Mouse (Mus musculus): ENCODE data around the gene Slc9a3.
A peak's percentile ranks its signal among the peaks of the same experiment; 100 is the strongest.

The Slc9a3 gene

DNA sequence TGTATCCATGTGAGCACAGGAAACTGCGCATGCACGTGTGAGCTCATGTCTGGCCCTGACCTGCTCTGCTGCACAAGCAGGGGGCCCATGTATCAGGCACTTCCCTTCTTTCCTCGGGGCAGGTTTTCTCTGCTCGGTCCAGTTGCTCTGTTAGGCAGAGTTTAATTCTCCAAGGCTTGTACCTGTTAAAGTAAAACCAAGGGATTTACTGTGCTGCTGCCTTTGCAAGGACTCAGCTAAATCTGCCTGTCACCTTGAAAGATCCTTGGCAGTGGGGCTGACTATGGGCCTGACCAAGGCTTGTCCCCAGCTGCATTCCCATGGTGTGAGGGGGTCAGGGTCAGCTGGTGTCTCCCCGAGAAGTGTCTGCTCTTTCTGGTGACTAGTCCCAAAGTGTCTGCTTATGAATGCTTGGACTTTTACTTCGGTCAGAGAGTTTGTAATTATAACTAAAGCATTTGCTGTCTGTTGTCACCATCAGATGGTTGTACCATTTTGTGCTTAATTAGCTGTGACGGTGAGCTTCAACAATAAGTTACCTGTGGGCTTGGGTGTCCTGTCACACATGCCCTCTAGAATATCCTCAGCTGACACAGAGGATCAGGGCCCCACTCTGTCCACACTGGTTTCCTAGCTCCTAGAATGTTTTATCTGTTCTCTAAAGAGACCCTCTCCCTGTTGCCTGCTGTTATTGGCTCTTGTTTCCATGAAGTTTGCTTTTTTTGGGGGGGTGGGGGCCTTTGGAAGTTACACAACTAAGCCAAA lies 23.0 kb downstream of the Slc9a3 start:
- peak in 1 of 2 experiments; percentile 67 for DNase-seq (ENCODE audit: inconsistent age in 2 of 2, low spot score in 1 of 2)

DNA sequence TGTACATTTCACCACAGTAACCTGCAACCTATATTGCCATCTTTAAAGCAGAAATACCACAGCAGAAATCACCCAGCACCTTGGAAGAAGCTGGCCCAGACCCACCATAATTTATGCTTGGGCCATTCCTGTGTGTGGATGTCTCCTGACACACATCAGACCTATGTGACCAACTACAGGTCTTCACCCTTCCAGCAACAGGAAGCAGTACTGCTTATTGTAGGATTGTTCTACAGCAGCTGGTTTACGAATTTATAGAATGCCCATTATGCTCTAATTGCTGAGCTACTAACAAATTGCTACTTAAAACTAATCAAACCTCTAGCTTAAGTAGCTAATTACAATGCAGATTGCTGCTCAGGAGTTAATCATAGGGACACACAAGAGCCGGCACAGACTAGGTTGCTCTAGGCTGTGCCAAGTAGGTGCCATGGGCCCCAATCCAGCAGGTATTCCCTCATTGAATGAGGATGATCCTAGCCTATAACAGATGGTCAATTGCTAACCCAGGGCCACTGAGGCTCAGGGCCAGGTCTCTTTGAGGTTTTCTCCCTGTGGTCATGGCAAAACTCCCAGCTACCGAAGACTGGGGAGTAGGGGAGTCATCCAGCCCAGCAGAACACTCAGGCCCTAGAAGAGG lies 24.8 kb downstream of the Slc9a3 start:
- no peak for DNase-seq (ENCODE audit: inconsistent age in 2 of 2, low spot score in 1 of 2)

DNA sequence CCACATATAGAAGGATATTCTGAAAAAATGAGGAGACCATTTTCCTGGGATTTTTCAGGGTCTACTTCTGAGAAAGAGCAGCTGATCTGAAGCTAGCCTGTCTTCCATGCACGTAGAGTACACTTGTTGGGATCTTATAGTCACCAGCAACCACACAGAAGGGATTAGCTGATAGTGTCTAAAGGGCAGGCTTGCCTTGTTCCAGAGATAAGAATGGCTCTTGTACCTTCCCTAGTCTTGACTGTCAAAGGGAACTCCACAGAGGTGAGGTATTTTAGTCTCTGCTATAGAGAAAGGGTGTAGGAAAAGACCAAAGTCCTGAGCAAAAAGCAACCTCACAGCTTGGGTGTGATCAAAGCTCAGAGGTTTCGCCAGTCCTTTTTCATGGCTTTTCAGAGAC lies 26.1 kb downstream of the Slc9a3 start:
- no peak for DNase-seq (ENCODE audit: inconsistent age in 2 of 2, low spot score in 1 of 2)

DNA sequence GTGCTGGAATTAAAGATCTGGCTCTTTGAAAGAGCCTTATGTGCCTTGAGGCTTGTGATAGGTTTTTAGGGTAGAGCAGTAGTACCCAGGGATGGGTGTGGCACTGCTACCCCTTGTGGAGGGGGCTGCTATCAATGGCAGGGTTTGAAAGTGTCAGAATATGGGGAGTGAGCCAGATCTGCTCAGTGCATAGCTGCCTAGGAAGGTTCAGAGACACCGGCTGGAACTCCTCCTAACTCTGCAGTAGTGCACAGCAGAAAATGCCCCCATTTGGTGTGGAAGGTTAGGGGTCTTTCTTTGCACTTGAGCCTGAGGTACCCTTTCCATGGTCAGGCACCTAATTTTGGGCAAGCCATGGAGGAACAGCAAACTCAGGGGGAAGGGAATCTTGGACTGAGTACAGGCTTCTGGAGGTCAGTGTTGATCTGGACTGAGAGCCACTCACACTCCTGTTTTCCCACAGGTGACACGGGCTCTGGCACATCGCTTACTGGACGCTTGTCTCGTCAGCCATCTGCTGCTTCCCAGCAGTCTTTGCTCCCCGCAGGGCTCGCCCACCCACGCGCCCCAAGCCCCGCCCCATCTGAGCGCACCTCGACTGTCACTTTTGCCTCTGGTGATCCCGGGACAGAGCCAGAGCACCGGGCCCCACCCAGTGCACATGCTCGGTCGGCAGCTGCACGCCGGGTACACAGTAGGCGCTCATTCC lies 45.2 kb downstream of the Slc9a3 start:
- DNase-seq (ENCODE audit: inconsistent age in 2 of 2, low spot score in 1 of 2) = peak; percentile 66 to 81

DNA sequence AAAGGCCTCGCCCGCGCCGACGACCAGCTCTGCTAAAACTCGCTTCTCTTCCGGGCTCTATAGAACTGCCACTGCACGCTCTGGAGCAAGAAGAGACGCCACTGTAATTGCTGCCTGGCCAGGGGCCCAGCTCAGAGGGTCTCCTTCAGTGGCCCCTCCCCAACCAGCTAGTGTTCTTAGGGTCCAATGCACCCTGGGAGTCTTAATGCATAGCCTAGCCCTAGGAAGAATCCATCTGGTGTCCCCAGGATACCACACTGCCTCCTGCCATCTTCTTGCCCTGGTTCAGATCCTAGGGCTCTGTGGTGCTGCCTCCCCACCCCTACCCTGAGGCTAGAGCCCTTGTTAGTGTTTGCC lies 45.8 kb downstream of the Slc9a3 start:
- DNase-seq (ENCODE audit: inconsistent age in 2 of 2, low spot score in 1 of 2) = no peak

DNA sequence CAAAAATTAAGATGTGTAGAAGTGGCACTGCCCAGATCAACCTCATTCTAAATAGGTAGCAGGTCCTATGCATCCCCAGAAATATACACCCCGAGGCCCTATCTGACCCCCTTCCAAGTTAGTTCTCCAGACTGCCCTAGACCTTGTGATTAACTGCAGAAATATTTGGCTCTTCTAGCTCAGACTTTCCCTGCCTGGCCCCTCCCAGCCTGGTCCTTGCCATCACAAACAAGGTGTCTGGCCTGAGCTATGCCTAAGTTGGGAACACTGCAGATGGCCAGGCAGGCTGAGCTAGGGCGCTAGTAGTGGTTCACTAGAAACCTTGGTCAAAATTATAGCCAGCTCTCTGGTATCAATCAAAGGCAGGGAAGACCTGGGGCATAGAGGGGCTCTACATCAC lies 46.2 kb downstream of the Slc9a3 start:
- DNase-seq (ENCODE audit: inconsistent age in 2 of 2, low spot score in 1 of 2) = peak; percentile 22 to 57

DNA sequence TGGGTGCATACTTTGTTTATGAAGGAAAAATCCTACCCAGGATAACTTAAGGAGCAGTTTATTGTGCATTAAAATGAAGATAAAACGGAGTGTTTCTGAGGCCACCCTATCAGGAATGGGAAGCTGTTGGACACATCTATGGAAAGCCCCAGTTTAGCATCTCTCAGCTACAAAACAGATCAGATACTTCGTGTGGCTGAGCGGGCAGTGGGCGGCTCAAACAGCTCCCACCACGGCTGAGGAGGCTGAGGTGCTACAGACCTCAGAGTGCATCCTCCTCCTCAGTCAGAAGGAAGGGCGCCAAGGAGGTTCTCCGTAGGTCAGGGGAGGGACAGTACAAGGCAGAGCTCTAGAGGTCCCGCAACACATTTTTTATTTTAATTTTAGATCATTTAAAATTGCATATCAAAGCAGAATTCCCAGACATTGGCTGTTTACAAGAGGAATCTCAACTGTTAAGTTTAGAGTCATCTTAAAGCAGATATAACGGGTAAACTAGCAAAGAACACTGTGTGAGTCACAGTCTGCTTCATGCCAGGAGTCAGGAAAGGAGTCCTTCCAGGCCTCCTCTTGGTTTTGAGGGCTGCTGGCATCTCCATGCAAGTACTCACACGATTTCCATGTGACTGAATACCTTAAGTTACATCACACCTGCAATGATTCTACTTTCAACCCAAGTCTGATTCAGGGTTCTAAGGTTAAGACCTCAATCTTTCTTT lies 48.3 kb downstream of the Slc9a3 start:
- DNase-seq (ENCODE audit: inconsistent age in 2 of 2, low spot score in 1 of 2) = no peak

DNA sequence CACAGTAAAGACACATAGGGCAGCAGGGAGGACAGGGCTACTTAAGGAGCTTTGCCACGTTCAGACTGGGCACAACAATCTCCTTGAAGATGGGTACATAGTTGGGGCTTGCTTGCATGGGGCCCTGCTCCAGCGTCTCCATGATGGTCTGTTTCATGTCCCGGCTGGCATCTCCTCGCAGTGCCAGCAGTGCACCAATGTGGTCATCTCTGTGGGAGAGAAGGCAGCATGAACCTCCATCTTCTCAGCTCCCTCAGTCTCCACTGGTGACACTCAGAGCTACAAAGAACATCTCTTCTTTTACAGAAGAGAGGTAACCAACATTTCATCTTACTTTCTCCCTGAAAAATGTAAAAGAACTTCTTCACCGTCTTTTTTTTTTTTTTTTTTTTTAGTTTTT lies 50.8 kb downstream of the Slc9a3 start:
- DNase-seq (ENCODE audit: inconsistent age in 2 of 2, low spot score in 1 of 2) = no peak

DNA sequence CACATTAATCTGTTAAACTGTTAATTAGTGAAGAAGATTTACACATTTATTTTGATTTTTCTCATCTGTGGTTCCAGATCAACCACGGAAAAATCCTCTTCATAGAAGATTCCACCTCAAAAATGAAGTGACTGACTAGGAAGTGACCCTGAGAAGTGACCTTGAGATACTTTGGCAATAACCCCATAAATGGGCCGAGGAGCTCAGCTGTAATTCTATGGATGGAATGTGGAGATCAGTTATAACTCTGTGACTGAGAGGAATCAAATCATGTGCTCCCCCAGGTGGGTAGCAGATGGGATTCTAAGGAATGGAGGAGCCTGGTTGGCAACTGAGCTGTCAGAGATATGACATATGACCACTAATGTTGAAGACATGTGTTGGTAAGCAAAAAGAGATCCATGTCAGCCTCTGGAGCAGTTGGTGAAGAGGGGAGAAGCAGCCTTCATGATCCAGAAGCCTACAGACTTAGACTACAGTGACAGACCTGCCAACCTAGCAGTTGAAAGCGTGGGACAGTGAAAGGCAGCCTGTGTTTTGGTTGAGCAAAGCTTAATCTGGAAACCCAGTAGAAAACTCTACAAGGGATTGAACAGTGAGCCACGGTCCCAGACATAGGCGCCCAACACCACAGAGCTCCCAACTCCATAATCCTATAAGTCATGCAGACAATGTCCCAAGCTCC lies 61.9 kb downstream of the Slc9a3 start:
- peak; percentile 33 to 77 for DNase-seq (ENCODE audit: inconsistent age in 2 of 2, low spot score in 1 of 2)

DNA sequence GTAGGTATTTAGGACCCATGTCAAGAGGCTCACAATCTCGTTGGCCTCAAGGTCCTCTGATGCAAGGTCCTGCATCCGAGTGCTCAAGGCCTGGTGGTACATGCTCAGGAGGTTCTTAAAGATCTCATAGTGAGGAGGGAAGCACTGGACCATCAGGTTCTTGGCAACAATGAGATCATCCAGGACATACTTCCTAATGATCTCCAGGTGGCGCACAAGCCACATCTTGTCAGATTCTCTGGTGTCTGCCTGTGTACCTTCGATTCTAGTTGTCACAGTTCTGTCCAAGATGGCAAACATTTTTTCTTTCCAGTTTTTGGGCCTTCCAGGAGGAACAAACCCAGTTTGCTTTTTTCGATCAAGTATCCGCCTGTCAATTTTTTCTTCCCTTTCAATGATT lies 71.4 kb downstream of the Slc9a3 start:
- peak; percentile 31 to 71 for DNase-seq (ENCODE audit: inconsistent age in 2 of 2, low spot score in 1 of 2)

DNA sequence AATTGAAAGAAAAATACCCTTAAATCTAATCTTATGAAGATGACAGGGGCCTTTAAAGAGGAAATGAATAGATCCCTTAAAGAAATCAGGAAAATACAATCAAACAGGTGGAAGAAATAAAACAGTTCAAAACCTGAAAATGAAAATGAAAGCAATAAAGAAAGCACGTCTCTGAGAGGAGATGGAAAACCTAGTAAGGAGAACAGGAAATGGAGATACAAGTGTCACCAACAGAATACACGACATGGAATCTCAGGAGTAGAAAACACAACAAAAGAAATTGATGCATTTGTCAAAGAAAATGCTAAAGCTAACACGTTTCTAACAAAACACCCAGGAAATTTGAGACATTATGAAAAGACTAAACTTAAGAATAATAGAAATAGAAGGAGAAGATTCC lies 75.2 kb downstream of the Slc9a3 start:
- no peak for DNase-seq (ENCODE audit: inconsistent age in 2 of 2, low spot score in 1 of 2)

DNA sequence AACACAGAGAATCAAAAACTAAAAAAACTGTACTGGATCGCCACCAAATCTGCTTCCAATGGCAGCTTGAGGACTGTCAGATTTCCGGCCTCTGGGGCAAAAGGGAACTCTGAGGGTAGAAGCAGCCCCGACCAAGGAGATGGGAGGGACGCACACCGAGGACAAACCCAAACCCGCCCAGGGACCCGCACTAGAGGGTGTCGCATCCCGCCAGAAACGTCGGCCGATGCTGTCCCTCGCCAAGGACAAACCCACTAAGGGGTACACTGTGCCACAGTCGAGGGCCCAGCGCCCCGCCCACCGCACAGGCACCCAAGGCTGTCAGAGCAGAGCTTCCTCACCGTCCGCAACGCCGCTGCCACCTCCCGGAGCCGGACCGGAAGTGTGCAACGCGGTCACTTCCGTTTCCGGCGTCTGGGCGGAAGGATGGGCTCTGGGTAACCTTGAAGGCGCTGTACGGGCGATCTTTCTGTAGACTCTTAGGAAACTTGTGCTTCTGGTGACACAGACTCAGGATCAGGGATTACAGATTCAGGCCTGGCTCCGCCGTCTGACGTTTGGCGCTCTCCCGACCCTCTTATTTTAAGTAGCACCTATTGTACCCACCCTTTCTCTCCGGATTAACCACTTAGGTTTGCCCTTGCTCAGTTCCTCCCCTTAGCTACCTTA lies 87.2 kb downstream of the Slc9a3 start, which contains the start of gene Exoc3:
Gene Exoc3, minus strand, starts transcription at position 416 of the 669 bp plus-strand sequence.
- peak; percentile 95 to 98 for DNase-seq (ENCODE audit: inconsistent age in 2 of 2, low spot score in 1 of 2)

DNA sequence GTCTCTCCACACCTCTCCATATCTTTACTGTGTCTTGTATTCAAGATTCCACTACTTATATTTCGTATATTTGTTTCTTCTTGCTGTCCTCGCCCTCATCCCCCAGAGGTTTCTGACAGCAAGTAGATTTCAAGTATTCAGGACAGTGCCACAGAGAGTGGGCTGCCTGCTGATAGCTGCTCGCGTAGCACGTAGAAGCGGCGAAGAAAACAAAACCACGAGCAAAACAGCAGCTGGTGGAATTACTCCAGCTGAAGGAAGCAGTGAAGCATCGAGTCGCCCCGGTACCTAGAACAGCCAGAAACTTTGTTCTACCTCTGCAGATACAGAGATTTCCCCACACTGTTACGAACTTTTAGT lies 87.7 kb downstream of the Slc9a3 start:
- DNase-seq (ENCODE audit: inconsistent age in 2 of 2, low spot score in 1 of 2) = no peak

DNA sequence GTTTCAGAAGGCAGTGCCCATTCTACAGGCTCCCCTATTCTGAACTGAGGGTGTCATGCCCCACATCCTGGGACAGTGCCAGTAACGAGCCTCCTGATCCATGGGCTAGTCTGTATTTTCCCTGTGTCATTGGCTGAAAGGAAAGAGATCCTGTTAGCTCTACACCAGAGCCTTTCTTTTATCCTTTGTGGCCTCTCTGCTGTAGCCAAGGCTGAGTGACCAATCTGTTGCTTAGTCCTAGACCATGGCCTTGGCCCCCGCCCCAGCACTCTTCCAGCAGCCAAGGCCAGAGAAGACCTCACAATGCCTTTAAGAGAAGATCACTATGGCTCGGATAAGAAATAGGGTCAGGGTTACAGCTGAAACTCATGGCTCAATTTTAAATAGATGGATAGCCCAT lies 97.2 kb downstream of the Slc9a3 start:
- peak; percentile 82 to 87 for DNase-seq (ENCODE audit: inconsistent age in 2 of 2, low spot score in 1 of 2)
